Mouse (Mus musculus): ENCODE results near the gene Vamp8. TPM values are rescaled to one million over a fixed set of nuclear protein-coding genes. Genes with fewer than 3 reads are reported as not detected.

Gene Vamp8
- polyA plus RNA-seq, 1 experiment from 2014 or later = 137 TPM

- no peak for ATAC-seq (replicated peaks; ENCODE audit: insufficient number of reproducible peaks, low FRiP score, low TSS enrichment)
- no peaks in the 10 kb centered on the region for H3K36me3 ChIP-seq (ENCODE audit: control insufficient read depth, insufficient read depth, low read length)
- no peak overlapping the region for H3K27ac ChIP-seq (ENCODE audit: low read depth, low read length)
- H3K9me3 ChIP-seq (replicated peaks; ENCODE audit: control insufficient read depth, low read length) = no peaks in the 10 kb centered on the region
- no peak overlapping the region for H3K4me3 ChIP-seq (ENCODE audit: low read depth, low read length)
- WGBS (ENCODE audit: insufficient replicate concordance) = 75% methylated on average over 7 of the region's 7 CpGs
- no peak overlapping the region for H3K4me2 ChIP-seq
- H3K4me1 ChIP-seq (ENCODE audit: control insufficient read depth, insufficient read depth, low read length) = peaks cover 7% of the 10 kb centered on the region
- H3K27me3 ChIP-seq (ENCODE audit: control insufficient read depth, insufficient read depth, low read length) = no peaks in the 10 kb centered on the region
- no peak overlapping the region for H3K9ac ChIP-seq (ENCODE audit: low read depth, low read length)
Measured at GRCm38 (mm10) chr6:72410518-72410917, 20.0 kb upstream of the Vamp8 start.

- Histone ChIP-seq H3K9ac (ENCODE audit: low read depth, low read length) (no peak overlapping the region), H3K36me3 (ENCODE audit: control insufficient read depth, insufficient read depth, low read length) (no peaks in the 10 kb centered on the region), H3K4me1 (ENCODE audit: control insufficient read depth, insufficient read depth, low read length) (peaks cover 4% of the 10 kb centered on the region), H3K4me2 (no peak overlapping the region), H3K27me3 (ENCODE audit: control insufficient read depth, insufficient read depth, low read length) (no peaks in the 10 kb centered on the region), H3K4me3 (ENCODE audit: low read depth, low read length) (no peak overlapping the region), H3K9me3 (replicated peaks; ENCODE audit: control insufficient read depth, low read length) (no peaks in the 10 kb centered on the region), H3K27ac (ENCODE audit: low read depth, low read length) (no peak overlapping the region)
- no peak for ATAC-seq (replicated peaks; ENCODE audit: insufficient number of reproducible peaks, low FRiP score, low TSS enrichment)
- 23% methylated on average over 1 of the region's 1 CpGs for WGBS (ENCODE audit: insufficient replicate concordance)
Measured at GRCm38 (mm10) chr6:72410003-72410402, 19.5 kb upstream of the Vamp8 start.

- Histone ChIP-seq H3K4me2 (no peak overlapping the region), H3K36me3 (ENCODE audit: control insufficient read depth, insufficient read depth, low read length) (no peaks in the 10 kb centered on the region), H3K27ac (ENCODE audit: low read depth, low read length) (no peak overlapping the region), H3K27me3 (ENCODE audit: control insufficient read depth, insufficient read depth, low read length) (no peaks in the 10 kb centered on the region), H3K4me1 (ENCODE audit: control insufficient read depth, insufficient read depth, low read length) (no peaks in the 10 kb centered on the region; the same call in 1 of the 2 replicates), H3K9me3 (replicated peaks; ENCODE audit: control insufficient read depth, low read length) (no peaks in the 10 kb centered on the region), H3K9ac (ENCODE audit: low read depth, low read length) (no peak overlapping the region), H3K4me3 (ENCODE audit: low read depth, low read length) (no peak overlapping the region)
- WGBS (ENCODE audit: insufficient replicate concordance) = 21% methylated on average over 3 of the region's 3 CpGs
- no peak for ATAC-seq (replicated peaks; ENCODE audit: insufficient number of reproducible peaks, low FRiP score, low TSS enrichment)
Measured at GRCm38 (mm10) chr6:72409567-72409966, 19.1 kb upstream of the Vamp8 start.

- H3K4me2 ChIP-seq = no peak overlapping the region
- H3K4me3 ChIP-seq (ENCODE audit: low read depth, low read length) = no peak overlapping the region
- H3K4me1 ChIP-seq (ENCODE audit: control insufficient read depth, insufficient read depth, low read length) = no peaks in the 10 kb centered on the region
- no peak for ATAC-seq (replicated peaks; ENCODE audit: insufficient number of reproducible peaks, low FRiP score, low TSS enrichment)
- no peak overlapping the region for H3K9ac ChIP-seq (ENCODE audit: low read depth, low read length)
- H3K36me3 ChIP-seq (ENCODE audit: control insufficient read depth, insufficient read depth, low read length) = no peaks in the 10 kb centered on the region
- H3K9me3 ChIP-seq (replicated peaks; ENCODE audit: control insufficient read depth, low read length) = no peaks in the 10 kb centered on the region
- no peak overlapping the region for H3K27ac ChIP-seq (ENCODE audit: low read depth, low read length)
- H3K27me3 ChIP-seq (ENCODE audit: control insufficient read depth, insufficient read depth, low read length) = no peaks in the 10 kb centered on the region
- under 1% methylated on average over 5 of the region's 5 CpGs for WGBS (ENCODE audit: insufficient replicate concordance)
Measured at GRCm38 (mm10) chr6:72407119-72407518, 16.6 kb upstream of the Vamp8 start.

GRCm38 (mm10) chr6:72405356-72405755, 14.9 kb upstream of the Vamp8 start:
- H3K27ac ChIP-seq (ENCODE audit: low read depth, low read length) = no peak overlapping the region
- H3K4me3 ChIP-seq (ENCODE audit: low read depth, low read length) = no peak overlapping the region
- WGBS (ENCODE audit: insufficient replicate concordance) = 73% methylated on average over 7 of the region's 7 CpGs
- no peak overlapping the region for H3K9ac ChIP-seq (ENCODE audit: low read depth, low read length)
- no peaks in the 10 kb centered on the region for H3K27me3 ChIP-seq (ENCODE audit: control insufficient read depth, insufficient read depth, low read length)
- no peaks in the 10 kb centered on the region for H3K36me3 ChIP-seq (ENCODE audit: control insufficient read depth, insufficient read depth, low read length)
- no peak for ATAC-seq (replicated peaks; ENCODE audit: insufficient number of reproducible peaks, low FRiP score, low TSS enrichment)
- H3K9me3 ChIP-seq (replicated peaks; ENCODE audit: control insufficient read depth, low read length) = no peaks in the 10 kb centered on the region
- H3K4me1 ChIP-seq (ENCODE audit: control insufficient read depth, insufficient read depth, low read length) = no peaks in the 10 kb centered on the region
- no peak overlapping the region for H3K4me2 ChIP-seq

GRCm38 (mm10) chr6:72401875-72402274, 11.4 kb upstream of the Vamp8 start:
- H3K9ac ChIP-seq (ENCODE audit: low read depth, low read length) = no peak overlapping the region
- WGBS (ENCODE audit: insufficient replicate concordance) = 30% methylated on average over 7 of the region's 7 CpGs
- H3K4me2 ChIP-seq = no peak overlapping the region
- H3K4me1 ChIP-seq (ENCODE audit: control insufficient read depth, insufficient read depth, low read length) = no peaks in the 10 kb centered on the region
- no peaks in the 10 kb centered on the region for H3K36me3 ChIP-seq (ENCODE audit: control insufficient read depth, insufficient read depth, low read length)
- H3K9me3 ChIP-seq (replicated peaks; ENCODE audit: control insufficient read depth, low read length) = no peaks in the 10 kb centered on the region
- no peak overlapping the region for H3K27ac ChIP-seq (ENCODE audit: low read depth, low read length)
- H3K27me3 ChIP-seq (ENCODE audit: control insufficient read depth, insufficient read depth, low read length) = no peaks in the 10 kb centered on the region
- no peak for ATAC-seq (replicated peaks; ENCODE audit: insufficient number of reproducible peaks, low FRiP score, low TSS enrichment)
- H3K4me3 ChIP-seq (ENCODE audit: low read depth, low read length) = no peak overlapping the region

GRCm38 (mm10) chr6:72399967-72400366, 9.5 kb upstream of the Vamp8 start:
- H3K4me3 ChIP-seq (ENCODE audit: low read depth, low read length) = no peak overlapping the region

GRCm38 (mm10) chr6:72396837-72397251, 6.3 kb upstream of the Vamp8 start:
- Histone ChIP-seq H3K9ac (ENCODE audit: low read depth, low read length) (no peak overlapping the region), H3K4me2 (no peak overlapping the region), H3K9me3 (replicated peaks; ENCODE audit: control insufficient read depth, low read length) (no peaks in the 10 kb centered on the region), H3K4me1 (ENCODE audit: control insufficient read depth, insufficient read depth, low read length) (peaks cover 4% of the 10 kb centered on the region; the same call in 1 of the 2 replicates), H3K27ac (ENCODE audit: low read depth, low read length) (no peak overlapping the region), H3K36me3 (ENCODE audit: control insufficient read depth, insufficient read depth, low read length) (no peaks in the 10 kb centered on the region), H3K27me3 (ENCODE audit: control insufficient read depth, insufficient read depth, low read length) (no peaks in the 10 kb centered on the region), H3K4me3 (ENCODE audit: low read depth, low read length) (no peak overlapping the region)
- 77% methylated on average over 10 of the region's 10 CpGs for WGBS (ENCODE audit: insufficient replicate concordance)
- no peak for ATAC-seq (replicated peaks; ENCODE audit: insufficient number of reproducible peaks, low FRiP score, low TSS enrichment)

More at GRCm38 (mm10) chr6:72399967-72400366, 9.5 kb upstream of the Vamp8 start:
- Histone ChIP-seq H3K9ac (ENCODE audit: low read depth, low read length) (no peak overlapping the region), H3K4me1 (ENCODE audit: control insufficient read depth, insufficient read depth, low read length) (no peaks in the 10 kb centered on the region), H3K36me3 (ENCODE audit: control insufficient read depth, insufficient read depth, low read length) (no peaks in the 10 kb centered on the region), H3K9me3 (replicated peaks; ENCODE audit: control insufficient read depth, low read length) (no peaks in the 10 kb centered on the region), H3K4me2 (no peak overlapping the region), H3K27me3 (ENCODE audit: control insufficient read depth, insufficient read depth, low read length) (no peaks in the 10 kb centered on the region), H3K27ac (ENCODE audit: low read depth, low read length) (no peak overlapping the region)
- 52% methylated on average over 2 of the region's 2 CpGs for WGBS (ENCODE audit: insufficient replicate concordance)
- ATAC-seq (replicated peaks; ENCODE audit: insufficient number of reproducible peaks, low FRiP score, low TSS enrichment) = no peak

GRCm38 (mm10) chr6:72392341-72392740, 1.8 kb upstream of the Vamp8 start:
- H3K4me1 ChIP-seq (ENCODE audit: control insufficient read depth, insufficient read depth, low read length) = peaks cover 19% of the 10 kb centered on the region
- ATAC-seq (replicated peaks; ENCODE audit: insufficient number of reproducible peaks, low FRiP score, low TSS enrichment) = no peak
- H3K27me3 ChIP-seq (ENCODE audit: control insufficient read depth, insufficient read depth, low read length) = no peaks in the 10 kb centered on the region
- no peak overlapping the region for H3K4me2 ChIP-seq
- 92% methylated on average over 5 of the region's 5 CpGs for WGBS (ENCODE audit: insufficient replicate concordance)
- no peak overlapping the region for H3K9ac ChIP-seq (ENCODE audit: low read depth, low read length)
- no peaks in the 10 kb centered on the region for H3K9me3 ChIP-seq (replicated peaks; ENCODE audit: control insufficient read depth, low read length)
- H3K4me3 ChIP-seq (ENCODE audit: low read depth, low read length) = no peak overlapping the region
- H3K36me3 ChIP-seq (ENCODE audit: control insufficient read depth, insufficient read depth, low read length) = 0 out of 2 replicates have a peak, but pooled peaks cover 2% of the 10 kb centered on the region
- no peak overlapping the region for H3K27ac ChIP-seq (ENCODE audit: low read depth, low read length)

All from heart, embryonic 11.5 days (tissue).